Mouse (Mus musculus) E14TG2a.4 (cell line): Measurements from ENCODE around the gene Defb23.
A peak's percentile ranks its signal among the peaks of the same experiment; 100 is the strongest.

Source experiments
- H3K27me3 ChIP-seq: 2 replicates; pipeline ENCODE4 v1.6.1; 2014; ENCODE audit warnings: low read length, control low read depth; ENCODE audit not compliant: insufficient read depth
- H3K36me3 ChIP-seq: 2 replicates; pipeline ENCODE4 v1.6.1; 2014; ENCODE audit warnings: low read length, control low read depth; ENCODE audit not compliant: insufficient read depth
- H3K4me1 ChIP-seq: replicated peaks from 2 replicates; pipeline ENCODE4 v1.6.1; 2014; ENCODE audit warnings: low read depth, low read length, control low read depth
- H3K4me3 ChIP-seq: replicated peaks from 2 replicates; pipeline ENCODE4 v1.5.1; 2014; ENCODE audit warnings: mild to moderate bottlenecking, low read length
- H3K9me3 ChIP-seq: 2 replicates; pipeline ENCODE4 v1.6.1; 2014; ENCODE audit warnings: low read length, control low read depth
- CTCF ChIP-seq: conservative IDR thresholded peaks from 2 replicates; pipeline ENCODE4 v1.5.1; 2014; ENCODE audit warnings: low read length
- NANOG ChIP-seq: IDR thresholded peaks from 2 replicates; pipeline ENCODE4 v1.6.1; 2014; ENCODE audit warnings: borderline replicate concordance, low read length, mixed read lengths
- POU5F1 ChIP-seq: IDR thresholded peaks from 2 replicates; pipeline ENCODE4 v1.6.1; 2014; ENCODE audit warnings: low read length, borderline replicate concordance

Defb23 gene

GRCm38 (mm10) chr2:152464570-152465150 is at the start of gene Defb23:
Defb23 (minus strand) TSS chr2:152464620.
- Histone ChIP-seq H3K36me3 (no peaks in the 10 kb centered on the region), H3K9me3 (no peaks in the 10 kb centered on the region), H3K4me1 (peaks cover 4% of the 10 kb centered on the region; the same call in 1 of the 2 replicates), H3K4me3 (no peak within 1 kb of the TSS), H3K27me3 (peaks cover 10% of the 10 kb centered on the region)
- no peak for TF ChIP-seq POU5F1
- peak; percentile 63 for TF ChIP-seq CTCF

GRCm38 (mm10) chr2:152511592-152511991 is 47.2 kb upstream of the Defb23 start, which contains the start of gene Defb26:
Defb26 (minus strand) TSS chr2:152511692.
- TF ChIP-seq POU5F1 (no peak), CTCF (no peak), NANOG (no peak)
- Histone ChIP-seq H3K36me3 (no peaks in the 10 kb centered on the region), H3K4me3 (no peak within 1 kb of the TSS), H3K9me3 (no peaks in the 10 kb centered on the region), H3K27me3 (0 out of 2 replicates have a peak, but pooled peaks cover 6% of the 10 kb centered on the region), H3K4me1 (no peaks in the 10 kb centered on the region)

- H3K9me3 ChIP-seq, result no peaks in the 10 kb centered on the region
- no peaks in the 10 kb centered on the region for H3K27me3 ChIP-seq
- no peak for TF ChIP-seq NANOG
- no peak for TF ChIP-seq CTCF
- no peak for TF ChIP-seq POU5F1
- no peak overlapping the region for H3K4me3 ChIP-seq
- H3K36me3 ChIP-seq, result no peaks in the 10 kb centered on the region
- no peaks in the 10 kb centered on the region for H3K4me1 ChIP-seq
Measured at GRCm38 (mm10) chr2:152503950-152504349, 39.5 kb upstream of the Defb23 start.

GRCm38 (mm10) chr2:152500863-152501229 is 36.4 kb upstream of the Defb23 start:
- Histone ChIP-seq H3K4me1 (0 out of 2 replicates have a peak, but pooled peaks cover 1% of the 10 kb centered on the region), H3K4me3 (no peak overlapping the region), H3K9me3 (no peaks in the 10 kb centered on the region), H3K36me3 (no peaks in the 10 kb centered on the region), H3K27me3 (no peaks in the 10 kb centered on the region)
- TF ChIP-seq CTCF, result peak; percentile 72
- TF ChIP-seq NANOG, result no peak
- no peak for TF ChIP-seq POU5F1

GRCm38 (mm10) chr2:152500204-152500862 is 35.9 kb upstream of the Defb23 start:
- Histone ChIP-seq H3K4me3 (no peak overlapping the region), H3K36me3 (no peaks in the 10 kb centered on the region), H3K27me3 (no peaks in the 10 kb centered on the region), H3K4me1 (0 out of 2 replicates have a peak, but pooled peaks cover 3% of the 10 kb centered on the region), H3K9me3 (no peaks in the 10 kb centered on the region)
- TF ChIP-seq NANOG (no peak), POU5F1 (no peak), CTCF (no peak)

GRCm38 (mm10) chr2:152498020-152498419 is 33.6 kb upstream of the Defb23 start:
- H3K4me1 ChIP-seq, result 0 out of 2 replicates have a peak, but pooled peaks cover 3% of the 10 kb centered on the region
- no peaks in the 10 kb centered on the region for H3K36me3 ChIP-seq
- H3K4me3 ChIP-seq, result no peak overlapping the region
- H3K27me3 ChIP-seq, result no peaks in the 10 kb centered on the region
- TF ChIP-seq POU5F1 (no peak), CTCF (no peak), NANOG (no peak)
- no peaks in the 10 kb centered on the region for H3K9me3 ChIP-seq

GRCm38 (mm10) chr2:152493151-152493550 is 28.7 kb upstream of the Defb23 start:
- H3K4me3 ChIP-seq, result no peak overlapping the region
- no peaks in the 10 kb centered on the region for H3K9me3 ChIP-seq
- H3K27me3 ChIP-seq, result no peaks in the 10 kb centered on the region; the same call in 1 of the 2 replicates
- no peaks in the 10 kb centered on the region for H3K36me3 ChIP-seq
- TF ChIP-seq NANOG, result no peak
- no peak for TF ChIP-seq POU5F1
- no peak for TF ChIP-seq CTCF
- 0 out of 2 replicates have a peak, but pooled peaks cover 3% of the 10 kb centered on the region for H3K4me1 ChIP-seq

GRCm38 (mm10) chr2:152490038-152490437 is 25.6 kb upstream of the Defb23 start, which contains the start of gene Defb22:
Defb22 (minus strand) TSS chr2:152490138.
- TF ChIP-seq POU5F1 (no peak), CTCF (no peak), NANOG (no peak)
- no peaks in the 10 kb centered on the region for H3K36me3 ChIP-seq
- H3K4me1 ChIP-seq, result no peaks in the 10 kb centered on the region
- no peaks in the 10 kb centered on the region; the same call in 1 of the 2 replicates for H3K27me3 ChIP-seq
- no peak within 1 kb of the TSS for H3K4me3 ChIP-seq
- peaks cover 11% of the 10 kb centered on the region for H3K9me3 ChIP-seq
